Mouse (Mus musculus): ENCODE measurements around the gene Hspb7. TPM values are rescaled to one million over a fixed set of nuclear protein-coding genes. Genes with fewer than 3 reads are reported as not detected.

The Hspb7 gene
- total RNA-seq, 2 experiments from 2014 or later = 0.16 to 0.46 TPM

GRCm38 (mm10) chr4:141444451-141445327 is 24.1 kb downstream of the Hspb7 start, which contains the start of gene Zbtb17:
Gene Zbtb17 (plus strand): TSS chr4:141444654.
- DNase-seq (ENCODE audit: low spot score in 2 of 2) = peak; percentile 86 to 90

GRCm38 (mm10) chr4:141445328-141445720 is 24.7 kb downstream of the Hspb7 start:
- DNase-seq (ENCODE audit: low spot score in 2 of 2) = no peak

DNA sequence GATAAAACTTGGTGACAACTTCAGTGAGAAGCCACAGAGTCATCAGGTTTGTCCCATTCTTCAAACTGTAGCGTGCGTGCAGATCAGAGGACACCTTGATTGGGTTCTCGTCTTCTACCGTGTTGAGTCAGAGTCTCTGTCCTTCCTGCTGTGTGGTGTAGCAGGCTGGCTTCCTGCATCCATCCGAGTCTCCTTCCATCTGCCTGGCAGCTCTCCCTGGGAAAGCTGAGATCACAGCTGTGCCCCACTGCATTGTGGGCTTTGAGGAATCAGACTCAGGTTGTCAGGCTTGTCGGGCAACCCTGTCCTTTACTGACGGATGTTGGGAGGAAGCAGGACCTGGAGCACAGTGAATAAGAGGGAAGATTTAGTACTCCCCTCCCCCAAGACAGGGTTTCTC is 25.6 kb downstream of the Hspb7 start:
- DNase-seq (ENCODE audit: low spot score in 2 of 2) = no peak

GRCm38 (mm10) chr4:141451251-141451650 is 30.7 kb downstream of the Hspb7 start:
- no peak for DNase-seq (ENCODE audit: low spot score in 2 of 2)

DNA sequence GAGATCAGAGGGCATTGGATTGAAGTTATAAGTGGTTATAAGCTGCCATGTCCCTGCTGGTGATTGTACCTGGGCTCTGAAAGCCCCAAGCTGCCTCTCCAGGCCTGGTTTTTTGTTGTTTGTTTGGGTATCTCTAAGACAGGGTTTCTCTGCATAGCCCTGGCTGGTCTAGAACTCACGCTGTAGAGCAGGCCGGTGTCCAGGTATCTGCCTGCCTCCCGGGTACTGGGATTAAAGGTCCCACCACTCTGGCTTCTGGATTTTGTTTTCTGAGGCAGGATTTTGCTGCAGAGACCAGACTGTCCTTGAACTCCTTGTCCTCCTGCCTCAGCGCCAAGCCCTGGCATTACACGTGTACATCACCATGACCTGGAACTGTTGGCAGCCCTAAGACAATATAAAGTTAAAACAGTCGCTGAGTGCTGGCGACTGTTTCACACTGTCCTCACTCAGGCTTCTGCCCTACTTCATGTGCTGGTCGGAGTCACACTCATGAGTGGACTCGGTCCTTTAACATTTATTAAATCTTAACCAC is 31.4 kb downstream of the Hspb7 start:
- DNase-seq (ENCODE audit: low spot score in 2 of 2) = no peak

GRCm38 (mm10) chr4:141454581-141455350 is 34.2 kb downstream of the Hspb7 start:
- peak in 1 of 2 experiments; percentile 64 for DNase-seq (ENCODE audit: low spot score in 2 of 2)

- no peak for DNase-seq (ENCODE audit: low spot score in 2 of 2)
Measured at GRCm38 (mm10) chr4:141455526-141455925, 34.9 kb downstream of the Hspb7 start.

- no peak for DNase-seq (ENCODE audit: low spot score in 2 of 2)
Measured at GRCm38 (mm10) chr4:141456193-141456938, 35.8 kb downstream of the Hspb7 start.

- no peak for DNase-seq (ENCODE audit: low spot score in 2 of 2)
Measured at GRCm38 (mm10) chr4:141458236-141458635, 37.7 kb downstream of the Hspb7 start.

- DNase-seq (ENCODE audit: low spot score in 2 of 2) = no peak
Measured at GRCm38 (mm10) chr4:141458888-141459287, 38.3 kb downstream of the Hspb7 start.

DNA sequence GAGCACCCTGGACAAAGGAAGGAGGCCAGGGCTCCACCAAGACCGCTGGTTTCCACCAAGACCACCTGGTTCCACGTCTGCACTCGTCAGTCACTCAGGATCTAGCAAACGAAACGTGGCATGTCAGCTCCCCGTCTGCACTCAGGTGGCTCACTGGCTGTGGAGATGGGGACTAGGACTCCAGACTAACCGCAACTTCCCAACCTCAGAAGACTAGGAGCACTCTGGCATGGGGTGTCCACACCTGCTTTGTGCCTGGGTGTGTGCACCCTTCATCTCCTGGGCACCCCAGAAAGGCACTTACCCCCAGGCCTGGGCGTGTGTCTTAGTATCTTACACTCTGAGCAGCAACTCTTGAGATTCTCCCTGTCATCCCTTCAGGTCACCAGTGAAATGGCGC is 39.2 kb downstream of the Hspb7 start:
- DNase-seq (ENCODE audit: low spot score in 2 of 2) = no peak

- DNase-seq (ENCODE audit: low spot score in 2 of 2) = no peak
Measured at GRCm38 (mm10) chr4:141460481-141460880, 39.9 kb downstream of the Hspb7 start.

DNA sequence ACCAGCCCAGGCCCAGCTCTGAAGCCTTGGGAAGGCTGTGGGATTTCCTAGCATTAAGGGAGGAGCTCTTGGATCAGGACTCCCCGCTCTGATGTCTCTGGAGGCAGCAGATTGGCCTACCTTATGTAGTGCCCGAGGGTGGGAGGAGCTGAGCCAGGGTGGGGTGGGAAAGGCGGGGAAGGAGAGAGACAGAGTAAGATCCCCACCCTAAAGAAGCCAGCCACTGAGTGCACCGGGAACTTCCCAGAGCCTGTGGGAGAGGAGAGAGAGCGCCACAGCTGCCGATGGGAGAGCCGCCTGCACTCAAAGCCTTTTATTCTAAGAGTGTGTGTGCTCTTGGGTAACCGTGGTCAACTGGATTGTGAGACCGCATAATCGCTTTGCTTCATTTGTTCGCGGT is 40.5 kb downstream of the Hspb7 start:
- DNase-seq (ENCODE audit: low spot score in 2 of 2) = no peak

- DNase-seq (ENCODE audit: low spot score in 2 of 2) = no peak
Measured at GRCm38 (mm10) chr4:141461576-141461975, 41.0 kb downstream of the Hspb7 start.

DNA sequence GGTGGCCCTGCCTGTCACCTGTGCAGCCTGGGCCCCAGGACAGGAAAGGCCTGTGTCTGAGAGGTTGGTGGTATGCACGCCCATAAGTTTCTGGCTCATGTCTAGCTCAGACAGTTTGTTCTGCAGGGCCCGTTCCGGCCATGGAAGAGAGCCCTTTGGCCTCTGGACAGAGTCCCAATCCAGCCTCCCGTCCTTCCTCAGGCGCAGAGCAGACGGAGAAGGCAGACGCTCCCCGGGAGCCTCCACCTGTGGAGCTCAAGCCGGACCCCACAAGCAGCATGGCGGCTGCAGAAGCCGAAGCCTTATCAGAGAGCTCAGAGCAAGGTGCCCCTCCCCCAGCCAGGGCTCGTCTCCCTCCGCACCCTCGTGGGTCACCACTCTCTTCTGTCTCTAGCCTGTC is 42.9 kb downstream of the Hspb7 start:
- no peak for DNase-seq (ENCODE audit: low spot score in 2 of 2)

DNA sequence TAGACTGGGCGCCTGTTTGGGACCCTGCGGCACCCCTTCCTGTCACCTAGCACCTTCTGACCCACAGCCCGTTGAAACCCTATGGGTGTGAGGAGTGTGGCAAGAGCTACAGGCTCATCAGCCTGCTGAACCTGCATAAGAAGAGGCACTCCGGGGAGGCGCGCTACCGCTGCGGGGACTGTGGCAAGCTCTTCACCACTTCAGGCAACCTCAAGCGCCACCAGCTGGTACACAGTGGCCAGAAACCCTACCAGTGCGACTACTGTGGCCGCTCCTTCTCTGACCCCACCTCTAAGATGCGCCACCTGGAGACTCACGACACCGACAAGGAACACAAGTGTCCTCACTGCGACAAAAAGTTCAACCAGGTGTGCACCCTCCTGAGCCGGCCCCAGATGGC is 44.1 kb downstream of the Hspb7 start:
- no peak for DNase-seq (ENCODE audit: low spot score in 2 of 2)

DNA sequence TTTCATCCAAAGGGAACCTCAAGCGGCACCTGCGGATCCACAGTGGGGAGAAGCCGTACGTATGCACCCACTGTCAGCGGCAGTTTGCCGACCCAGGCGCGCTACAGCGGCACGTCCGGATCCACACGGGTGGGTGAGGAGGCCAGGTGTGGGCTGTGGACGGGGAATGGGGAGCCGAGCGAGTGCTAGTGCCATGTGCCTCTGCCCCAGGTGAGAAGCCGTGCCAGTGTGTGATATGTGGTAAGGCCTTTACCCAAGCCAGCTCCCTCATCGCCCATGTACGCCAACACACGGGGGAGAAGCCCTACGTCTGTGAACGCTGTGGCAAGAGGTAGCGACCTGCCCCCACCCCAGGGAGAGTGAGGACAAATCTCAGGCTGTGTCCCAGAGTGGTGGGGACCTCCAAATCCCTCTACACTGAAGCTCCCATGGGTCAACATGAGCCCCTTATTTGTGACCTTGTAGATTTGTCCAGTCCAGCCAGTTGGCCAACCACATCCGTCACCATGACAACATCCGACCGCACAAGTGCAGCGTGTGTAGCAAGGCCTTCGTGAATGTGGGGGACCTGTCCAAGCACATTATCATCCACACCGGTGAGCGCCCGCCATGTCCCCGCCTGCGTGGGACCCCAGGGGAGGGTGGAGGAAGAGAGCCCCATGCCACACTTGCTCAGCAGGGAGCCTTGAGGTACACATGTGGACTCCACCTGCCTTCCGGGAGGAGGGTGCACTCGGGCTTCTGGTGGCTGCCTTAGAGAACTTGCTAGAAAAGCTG is 45.1 kb downstream of the Hspb7 start:
- DNase-seq (ENCODE audit: low spot score in 2 of 2) = no peak

GRCm38 (mm10) chr4:141466289-141466795 is 45.8 kb downstream of the Hspb7 start:
- no peak for DNase-seq (ENCODE audit: low spot score in 2 of 2)

DNA sequence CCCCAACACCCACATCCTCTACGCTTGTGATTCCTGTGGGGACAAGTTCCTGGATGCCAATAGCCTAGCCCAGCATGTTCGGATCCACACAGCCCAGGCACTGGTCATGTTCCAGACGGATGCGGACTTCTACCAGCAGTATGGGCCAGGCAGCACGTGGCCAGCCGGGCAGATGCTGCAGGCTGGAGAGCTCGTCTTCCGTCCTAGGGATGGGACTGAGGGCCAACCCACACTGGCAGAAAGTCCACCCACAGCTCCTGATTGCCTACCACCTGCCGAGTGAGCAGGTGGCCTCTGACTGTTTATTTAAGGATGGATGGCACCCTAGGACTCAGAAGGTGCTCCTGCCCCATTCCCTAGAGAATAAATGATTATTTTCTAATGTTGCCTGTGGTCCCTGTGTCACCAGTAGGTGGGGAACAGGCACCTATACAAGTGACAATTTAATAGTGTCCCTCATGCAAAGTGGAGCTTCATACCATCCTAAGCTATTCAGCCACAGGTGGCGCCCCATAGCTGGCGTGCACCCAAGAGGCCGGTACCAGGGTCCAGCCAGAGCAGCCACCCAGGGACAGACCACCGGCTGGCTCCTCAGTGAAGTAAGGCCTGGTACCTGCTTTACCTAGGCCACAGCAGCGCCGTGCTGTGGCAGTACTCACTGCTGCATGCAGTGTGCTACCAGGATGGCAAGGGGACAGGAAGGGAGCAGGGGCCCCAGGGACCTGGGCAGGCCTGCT is 46.4 kb downstream of the Hspb7 start:
- DNase-seq (ENCODE audit: low spot score in 2 of 2) = no peak

GRCm38 (mm10) chr4:141467581-141467927 is 47.0 kb downstream of the Hspb7 start:
- DNase-seq (ENCODE audit: low spot score in 2 of 2) = no peak
